Mouse (Mus musculus): ENCODE data around the gene Ets2. TPM values are rescaled to one million over a fixed set of nuclear protein-coding genes. Genes with fewer than 3 reads are reported as not detected.

Gene Ets2
- polyA plus RNA-seq, 1 experiment from 2014 or later = 35.1 TPM

GRCm38 (mm10) chr16:95659461-95659860 is 42.4 kb upstream of the Ets2 start:
- ATAC-seq (ENCODE audit: low FRiP score, low TSS enrichment) (peak; percentile 62; the same call in 1 of the 2 replicates), DNase-seq (ENCODE audit: low spot score) (peak; percentile 46)
- H3K9me3 ChIP-seq (ENCODE audit: control insufficient read depth, low read length) = peaks cover 6% of the 10 kb centered on the region; the same call in 1 of the 2 replicates
- no peaks in the 10 kb centered on the region for H3K4me1 ChIP-seq (replicated peaks; ENCODE audit: control insufficient read depth, insufficient read depth)
- 36% methylated on average over 19 of the region's 19 CpGs for WGBS
- no peak overlapping the region for H3K9ac ChIP-seq (ENCODE audit: low read length)
- TF ChIP-seq EP300 (optimal IDR thresholded peaks at IDR 0.05) (peak; percentile 99), CTCF (IDR thresholded peaks at IDR 0.05; ENCODE audit: low read depth) (no peak)
- H3K4me2 ChIP-seq (replicated peaks; ENCODE audit: low read depth) = no peak overlapping the region
- H3K36me3 ChIP-seq (ENCODE audit: control insufficient read depth, insufficient read depth, low read length) = no peaks in the 10 kb centered on the region
- no peaks in the 10 kb centered on the region for H3K27me3 ChIP-seq (ENCODE audit: control insufficient read depth, insufficient read depth, low read length)
- H3K27ac ChIP-seq (replicated peaks) = peak overlapping the region; percentile 91
- no peak overlapping the region for H3K4me3 ChIP-seq (ENCODE audit: low read depth, low read length)

- Histone ChIP-seq H3K27ac (replicated peaks) (no peak overlapping the region), H3K36me3 (ENCODE audit: control insufficient read depth, insufficient read depth, low read length) (no peaks in the 10 kb centered on the region), H3K27me3 (ENCODE audit: control insufficient read depth, insufficient read depth, low read length) (no peaks in the 10 kb centered on the region), H3K9ac (ENCODE audit: low read length) (no peak overlapping the region), H3K9me3 (ENCODE audit: control insufficient read depth, low read length) (peaks cover 6% of the 10 kb centered on the region; the same call in 1 of the 2 replicates), H3K4me2 (replicated peaks; ENCODE audit: low read depth) (no peak overlapping the region), H3K4me3 (ENCODE audit: low read depth, low read length) (no peak overlapping the region), H3K4me1 (replicated peaks; ENCODE audit: control insufficient read depth, insufficient read depth) (no peaks in the 10 kb centered on the region)
- WGBS = 78% methylated on average over 5 of the region's 5 CpGs
- DNase-seq (ENCODE audit: low spot score) (no peak), ATAC-seq (ENCODE audit: low FRiP score, low TSS enrichment) (no peak)
- TF ChIP-seq EP300 (optimal IDR thresholded peaks at IDR 0.05) = no peak
- TF ChIP-seq CTCF (IDR thresholded peaks at IDR 0.05; ENCODE audit: low read depth) = no peak
Measured at GRCm38 (mm10) chr16:95660909-95661308, 41.0 kb upstream of the Ets2 start.

- no peaks in the 10 kb centered on the region for H3K4me1 ChIP-seq (replicated peaks; ENCODE audit: control insufficient read depth, insufficient read depth)
- no peaks in the 10 kb centered on the region for H3K36me3 ChIP-seq (ENCODE audit: control insufficient read depth, insufficient read depth, low read length)
- no peaks in the 10 kb centered on the region for H3K27me3 ChIP-seq (ENCODE audit: control insufficient read depth, insufficient read depth, low read length)
- no peaks in the 10 kb centered on the region for H3K9me3 ChIP-seq (ENCODE audit: control insufficient read depth, low read length)
- no peak overlapping the region for H3K9ac ChIP-seq (ENCODE audit: low read length)
- 74% methylated on average over 6 of the region's 6 CpGs for WGBS
- DNase-seq (ENCODE audit: low spot score) (no peak), ATAC-seq (ENCODE audit: low FRiP score, low TSS enrichment) (no peak)
- H3K4me3 ChIP-seq (ENCODE audit: low read depth, low read length) = no peak overlapping the region
- no peak for TF ChIP-seq EP300 (optimal IDR thresholded peaks at IDR 0.05)
- TF ChIP-seq CTCF (IDR thresholded peaks at IDR 0.05; ENCODE audit: low read depth) = no peak
- no peak overlapping the region for H3K27ac ChIP-seq (replicated peaks)
- no peak overlapping the region for H3K4me2 ChIP-seq (replicated peaks; ENCODE audit: low read depth)
Measured at GRCm38 (mm10) chr16:95665472-95666131, 36.3 kb upstream of the Ets2 start.

- ATAC-seq (ENCODE audit: low FRiP score, low TSS enrichment) (no peak), DNase-seq (ENCODE audit: low spot score) (no peak)
- H3K9me3 ChIP-seq (ENCODE audit: control insufficient read depth, low read length) = no peaks in the 10 kb centered on the region
- H3K27ac ChIP-seq (replicated peaks) = no peak overlapping the region
- H3K9ac ChIP-seq (ENCODE audit: low read length) = no peak overlapping the region
- H3K27me3 ChIP-seq (ENCODE audit: control insufficient read depth, insufficient read depth, low read length) = no peaks in the 10 kb centered on the region
- H3K36me3 ChIP-seq (ENCODE audit: control insufficient read depth, insufficient read depth, low read length) = no peaks in the 10 kb centered on the region
- TF ChIP-seq EP300 (optimal IDR thresholded peaks at IDR 0.05) (no peak), CTCF (IDR thresholded peaks at IDR 0.05; ENCODE audit: low read depth) (no peak)
- 95% methylated on average over 10 of the region's 10 CpGs for WGBS
- H3K4me2 ChIP-seq (replicated peaks; ENCODE audit: low read depth) = no peak overlapping the region
- no peak overlapping the region for H3K4me3 ChIP-seq (ENCODE audit: low read depth, low read length)
- H3K4me1 ChIP-seq (replicated peaks; ENCODE audit: control insufficient read depth, insufficient read depth) = no peaks in the 10 kb centered on the region
Measured at GRCm38 (mm10) chr16:95666288-95666687, 35.6 kb upstream of the Ets2 start.

- Histone ChIP-seq H3K4me3 (ENCODE audit: low read depth, low read length) (no peak overlapping the region), H3K27ac (replicated peaks) (peak overlapping the region; percentile 30; the same call in 1 of the 2 replicates), H3K4me2 (replicated peaks; ENCODE audit: low read depth) (no peak overlapping the region), H3K27me3 (ENCODE audit: control insufficient read depth, insufficient read depth, low read length) (no peaks in the 10 kb centered on the region), H3K9ac (ENCODE audit: low read length) (no peak overlapping the region), H3K4me1 (replicated peaks; ENCODE audit: control insufficient read depth, insufficient read depth) (no peaks in the 10 kb centered on the region), H3K36me3 (ENCODE audit: control insufficient read depth, insufficient read depth, low read length) (no peaks in the 10 kb centered on the region), H3K9me3 (ENCODE audit: control insufficient read depth, low read length) (no peaks in the 10 kb centered on the region)
- no peak for ATAC-seq (ENCODE audit: low FRiP score, low TSS enrichment)
- WGBS = 56% methylated on average over 11 of the region's 11 CpGs
- no peak for DNase-seq (ENCODE audit: low spot score)
- TF ChIP-seq EP300 (optimal IDR thresholded peaks at IDR 0.05) = no peak
- no peak for TF ChIP-seq CTCF (IDR thresholded peaks at IDR 0.05; ENCODE audit: low read depth)
Measured at GRCm38 (mm10) chr16:95667395-95668150, 34.3 kb upstream of the Ets2 start.

Data from stomach, postnatal 0 days (tissue).